Mouse (Mus musculus) stomach, postnatal 0 days (tissue): ENCODE measurements around the gene Rnf212.

Experiments used
- CTCF ChIP-seq: IDR thresholded peaks from 2 replicates; pipeline ENCODE4 v1.5.1; 2016; ENCODE audit warnings: antibody characterized with exemption, low read depth, mild to moderate bottlenecking, moderate library complexity
- EP300 ChIP-seq: optimal IDR thresholded peaks from 2 replicates; pipeline ENCODE3; 2016; ENCODE audit warnings: antibody characterized with exemption

- TF ChIP-seq CTCF, result no peak
- TF ChIP-seq EP300, result no peak
Observed at GRCm38 (mm10) chr5:108701341-108702021, 73.3 kb downstream of the Rnf212 start.
